Mouse (Mus musculus): ENCODE results near the gene Lss. TPM values are rescaled to one million over a fixed set of nuclear protein-coding genes. Genes with fewer than 3 reads are reported as not detected.
A peak's percentile ranks its signal among the peaks of the same experiment; 100 is the strongest.

The Lss gene
- polyA plus RNA-seq, 1 experiment from 2014 or later = 22.3 TPM

- DNase-seq (ENCODE audit: low spot score) (no peak), ATAC-seq (no peak)
- Histone ChIP-seq H3K4me2 (replicated peaks; ENCODE audit: low read depth, low read length) (no peak overlapping the region), H3K9me3 (ENCODE audit: low read length) (no peaks in the 10 kb centered on the region), H3K27me3 (replicated peaks; ENCODE audit: insufficient read depth, low read length) (no peaks in the 10 kb centered on the region), H3K4me3 (ENCODE audit: low read depth, low read length) (no peak overlapping the region), H3K36me3 (ENCODE audit: insufficient read depth, low read length) (no peaks in the 10 kb centered on the region), H3K9ac (replicated peaks; ENCODE audit: low read depth) (no peak overlapping the region), H3K27ac (ENCODE audit: low read length) (no peak overlapping the region), H3K4me1 (ENCODE audit: insufficient read depth, low read depth, low read length) (peaks cover 4% of the 10 kb centered on the region; the same call in 1 of the 2 replicates)
- no peak for TF ChIP-seq EP300 (IDR thresholded peaks at IDR 0.05)
- no peak for TF ChIP-seq CTCF (IDR thresholded peaks at IDR 0.05)
- 92% methylated on average over 7 of the region's 7 CpGs for WGBS
These were observed 4.1 kb downstream of the Lss start for GRCm38 (mm10) chr10:76535526-76535925.

GRCm38 (mm10) chr10:76537619-76538018 lies 6.2 kb downstream of the Lss start:
- H3K9ac ChIP-seq (replicated peaks; ENCODE audit: low read depth) = no peak overlapping the region
- no peak overlapping the region for H3K4me3 ChIP-seq (ENCODE audit: low read depth, low read length)
- TF ChIP-seq EP300 (IDR thresholded peaks at IDR 0.05) (peak; percentile 95), CTCF (IDR thresholded peaks at IDR 0.05) (no peak)
- peak; percentile 94 for DNase-seq (ENCODE audit: low spot score)
- 0 out of 2 replicates have a peak overlapping the region, but pooled peaks have one; percentile 4 for H3K4me2 ChIP-seq (replicated peaks; ENCODE audit: low read depth, low read length)
- WGBS = 44% methylated on average over 9 of the region's 9 CpGs
- peak; percentile 89 for ATAC-seq
- H3K9me3 ChIP-seq (ENCODE audit: low read length) = no peaks in the 10 kb centered on the region
- 0 out of 2 replicates have a peak, but pooled peaks cover 3% of the 10 kb centered on the region for H3K36me3 ChIP-seq (ENCODE audit: insufficient read depth, low read length)
- H3K4me1 ChIP-seq (ENCODE audit: insufficient read depth, low read depth, low read length) = no peaks in the 10 kb centered on the region
- peak overlapping the region; percentile 88; the same call in 1 of the 2 replicates for H3K27ac ChIP-seq (ENCODE audit: low read length)
- H3K27me3 ChIP-seq (replicated peaks; ENCODE audit: insufficient read depth, low read length) = no peaks in the 10 kb centered on the region

GRCm38 (mm10) chr10:76541336-76542085 lies 10.1 kb downstream of the Lss start:
- no peak overlapping the region for H3K9ac ChIP-seq (replicated peaks; ENCODE audit: low read depth)
- H3K4me2 ChIP-seq (replicated peaks; ENCODE audit: low read depth, low read length) = no peak overlapping the region
- H3K36me3 ChIP-seq (ENCODE audit: insufficient read depth, low read length) = peaks cover 11% of the 10 kb centered on the region; the same call in 1 of the 2 replicates
- H3K4me1 ChIP-seq (ENCODE audit: insufficient read depth, low read depth, low read length) = no peaks in the 10 kb centered on the region
- TF ChIP-seq CTCF (IDR thresholded peaks at IDR 0.05) = no peak
- TF ChIP-seq EP300 (IDR thresholded peaks at IDR 0.05) = no peak
- DNase-seq (ENCODE audit: low spot score) (no peak), ATAC-seq (no peak)
- 91% methylated on average over 11 of the region's 11 CpGs for WGBS
- H3K27ac ChIP-seq (ENCODE audit: low read length) = no peak overlapping the region
- H3K4me3 ChIP-seq (ENCODE audit: low read depth, low read length) = no peak overlapping the region
- no peaks in the 10 kb centered on the region for H3K9me3 ChIP-seq (ENCODE audit: low read length)
- no peaks in the 10 kb centered on the region for H3K27me3 ChIP-seq (replicated peaks; ENCODE audit: insufficient read depth, low read length)

GRCm38 (mm10) chr10:76542636-76543375 lies 11.4 kb downstream of the Lss start:
- no peaks in the 10 kb centered on the region for H3K27me3 ChIP-seq (replicated peaks; ENCODE audit: insufficient read depth, low read length)
- no peak overlapping the region for H3K27ac ChIP-seq (ENCODE audit: low read length)
- TF ChIP-seq EP300 (IDR thresholded peaks at IDR 0.05) = no peak
- TF ChIP-seq CTCF (IDR thresholded peaks at IDR 0.05) = no peak
- no peak overlapping the region for H3K4me3 ChIP-seq (ENCODE audit: low read depth, low read length)
- WGBS = 84% methylated on average over 10 of the region's 10 CpGs
- H3K9me3 ChIP-seq (ENCODE audit: low read length) = no peaks in the 10 kb centered on the region
- no peak overlapping the region for H3K9ac ChIP-seq (replicated peaks; ENCODE audit: low read depth)
- DNase-seq (ENCODE audit: low spot score) (no peak), ATAC-seq (no peak)
- no peak overlapping the region for H3K4me2 ChIP-seq (replicated peaks; ENCODE audit: low read depth, low read length)
- H3K36me3 ChIP-seq (ENCODE audit: insufficient read depth, low read length) = peaks cover 15% of the 10 kb centered on the region; the same call in 1 of the 2 replicates
- no peaks in the 10 kb centered on the region for H3K4me1 ChIP-seq (ENCODE audit: insufficient read depth, low read depth, low read length)

- no peak overlapping the region for H3K9ac ChIP-seq (replicated peaks; ENCODE audit: low read depth)
- ATAC-seq = no peak
- no peak for DNase-seq (ENCODE audit: low spot score)
- TF ChIP-seq EP300 (IDR thresholded peaks at IDR 0.05) (no peak), CTCF (IDR thresholded peaks at IDR 0.05) (no peak)
- WGBS = 90% methylated on average over 8 of the region's 8 CpGs
- H3K9me3 ChIP-seq (ENCODE audit: low read length) = no peaks in the 10 kb centered on the region
- H3K27me3 ChIP-seq (replicated peaks; ENCODE audit: insufficient read depth, low read length) = no peaks in the 10 kb centered on the region
- H3K4me3 ChIP-seq (ENCODE audit: low read depth, low read length) = no peak overlapping the region
- no peak overlapping the region for H3K4me2 ChIP-seq (replicated peaks; ENCODE audit: low read depth, low read length)
- no peaks in the 10 kb centered on the region for H3K4me1 ChIP-seq (ENCODE audit: insufficient read depth, low read depth, low read length)
- no peak overlapping the region for H3K27ac ChIP-seq (ENCODE audit: low read length)
- H3K36me3 ChIP-seq (ENCODE audit: insufficient read depth, low read length) = peaks cover 33% of the 10 kb centered on the region
These were observed 15.2 kb downstream of the Lss start for GRCm38 (mm10) chr10:76546566-76546965.

GRCm38 (mm10) chr10:76548218-76548617 lies 16.8 kb downstream of the Lss start:
- no peak for TF ChIP-seq CTCF (IDR thresholded peaks at IDR 0.05)
- TF ChIP-seq EP300 (IDR thresholded peaks at IDR 0.05) = no peak
- WGBS = 87% methylated on average over 8 of the region's 8 CpGs
- H3K36me3 ChIP-seq (ENCODE audit: insufficient read depth, low read length) = peaks cover 29% of the 10 kb centered on the region

More at GRCm38 (mm10) chr10:76548218-76548617, 16.8 kb downstream of the Lss start:
- H3K4me3 ChIP-seq (ENCODE audit: low read depth, low read length) = no peak overlapping the region
- H3K27me3 ChIP-seq (replicated peaks; ENCODE audit: insufficient read depth, low read length) = no peaks in the 10 kb centered on the region
- no peak overlapping the region for H3K9ac ChIP-seq (replicated peaks; ENCODE audit: low read depth)
- DNase-seq (ENCODE audit: low spot score) = no peak
- no peaks in the 10 kb centered on the region for H3K9me3 ChIP-seq (ENCODE audit: low read length)
- H3K4me2 ChIP-seq (replicated peaks; ENCODE audit: low read depth, low read length) = no peak overlapping the region
- no peak overlapping the region for H3K27ac ChIP-seq (ENCODE audit: low read length)
- ATAC-seq = no peak
- H3K4me1 ChIP-seq (ENCODE audit: insufficient read depth, low read depth, low read length) = no peaks in the 10 kb centered on the region
